Comparison of ENCODE assay signal across 8 mouse cellular contexts in genomic region chr7:126759050-126759671, GRCm38 (mm10). TPM values are rescaled to one million over a fixed set of nuclear protein-coding genes. Genes with fewer than 3 reads are reported as not detected.
DNase-seq lines count a peak whose midpoint lies in the region; ATAC-seq lines count a peak whose summit lies in the region.

Gene Mapk3, plus strand, starts transcription at chr7:126759601.

- H3K4me3 ChIP-seq in hindbrain, embryonic 15.5 days, result peak within 1 kb of the TSS; percentile 69

- peak within 1 kb of the TSS; percentile 88 for H3K4me2 ChIP-seq in hindbrain, embryonic 15.5 days

- H3K4me1 ChIP-seq in hindbrain, embryonic 15.5 days (replicated peaks), result peaks cover 45% of the 10 kb centered on the region

- H3K9ac ChIP-seq in hindbrain, embryonic 15.5 days, result peak within 1 kb of the TSS; percentile 69

- H3K9me3 ChIP-seq in hindbrain, embryonic 15.5 days, result no peaks in the 10 kb centered on the region

- H3K36me3 ChIP-seq in hindbrain, embryonic 15.5 days, result peaks cover 8% of the 10 kb centered on the region

- WGBS in hindbrain, embryonic 15.5 days, result 2% methylated on average over 23 of the region's 38 CpGs

- H3K27me3 ChIP-seq in hindbrain, embryonic 15.5 days, result no peaks in the 10 kb centered on the region

- H3K27ac ChIP-seq in hindbrain, embryonic 15.5 days (replicated peaks), result peak within 1 kb of the TSS; percentile 88

- peak; percentile 96 for DNase-seq in ZHBTc4 (ENCODE audit: low read depth, low spot score)
- peak; percentile 60 to 89 for DNase-seq in cerebellum, postnatal 4 days (ENCODE audit: low spot score in 2 of 2)
- peak; percentile 88 for DNase-seq in gastrocnemius, adult 18-20 months (ENCODE audit: low spot score)
- DNase-seq in layer of hippocampus, postnatal 36 days, result peak; percentile 83 to 84
- DNase-seq in lung, postnatal 36 days, result peak; percentile 94
- peak; percentile 95 for DNase-seq in retina, embryonic 14.5 days (ENCODE audit: low spot score)
- DNase-seq in thymus, postnatal 4 days, result peak; percentile 94

- ATAC-seq in hindbrain, embryonic 15.5 days (ENCODE audit: low FRiP score, low read depth), result peak; percentile 62

RNA-seq across cellular contexts. Expression of gene Mapk3, which starts in this region (rescaled TPM):
- total RNA-seq in gastrocnemius, adult 18-20 months (2021), result 10 to 100 TPM; 16.2 to 20.7 TPM
- polyA plus RNA-seq in hindbrain, embryonic 15.5 days (2015; fragmentation: Nextera tagmentation; extraction: Ambion mirVana), result 107 and 115 TPM in 2 replicates
- 100 to 1,000 TPM; 144 to 146 TPM for total RNA-seq in layer of hippocampus, postnatal 36 days (2021)

Comparison
In these comparisons a context has a peak if more than half of its experiments do, and no peak if none do; other contexts are left out.
1. Peak in every context shown above with its lines: DNase-seq, ATAC-seq, H3K4me3 ChIP-seq and H3K27ac ChIP-seq.
2. RNA of gene Mapk3 (total RNA-seq): 144 to 146 TPM in layer of hippocampus, postnatal 36 days; 16.2 to 20.7 TPM in gastrocnemius, adult 18-20 months; every median in the first group is over 4 times any median in the second.